Mouse (Mus musculus): ENCODE measurements around the gene Ctsh. TPM values are rescaled to one million over a fixed set of nuclear protein-coding genes. Genes with fewer than 3 reads are reported as not detected.

Ctsh gene
- polyA plus RNA-seq, 1 experiment from 2014 or later: 20.9 TPM

DNA sequence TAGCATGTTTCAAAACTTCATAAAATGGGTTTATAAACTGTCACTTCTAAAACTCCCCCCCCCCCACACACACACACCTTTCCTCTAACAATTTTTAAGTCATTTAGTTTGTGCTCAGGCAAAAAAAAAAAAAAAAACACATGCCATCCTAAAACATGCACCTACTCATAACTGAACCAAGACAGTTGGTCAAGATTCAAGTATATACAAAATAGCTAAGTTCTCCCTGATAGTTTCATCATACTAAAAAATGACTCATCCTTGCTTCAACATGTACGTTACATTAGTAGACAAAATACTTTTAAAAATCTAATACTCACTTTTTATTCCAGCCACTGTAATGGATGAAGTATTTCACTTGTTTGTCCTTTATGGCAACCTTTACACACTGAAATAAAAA, 53.0 kb downstream of the Ctsh start:
- 99% methylated on average over 1 of the region's 1 CpGs for WGBS
- Histone ChIP-seq H3K4me3 (replicated peaks; ENCODE audit: low read depth, low read length) (no peak overlapping the region), H3K4me1 (ENCODE audit: control insufficient read depth, insufficient read depth, low read length) (peaks cover 6% of the 10 kb centered on the region), H3K27ac (replicated peaks; ENCODE audit: low read depth, low read length) (no peak overlapping the region), H3K4me2 (ENCODE audit: low read length) (no peak overlapping the region), H3K9me3 (ENCODE audit: control insufficient read depth, low read length) (no peaks in the 10 kb centered on the region), H3K36me3 (ENCODE audit: control insufficient read depth, insufficient read depth, low read length) (peaks cover 46% of the 10 kb centered on the region), H3K27me3 (ENCODE audit: control insufficient read depth, insufficient read depth, low read length) (no peaks in the 10 kb centered on the region), H3K9ac (replicated peaks; ENCODE audit: low read length) (no peak overlapping the region)
- DNase-seq: no peak
- ATAC-seq (ENCODE audit: low FRiP score, low TSS enrichment): no peak

DNA sequence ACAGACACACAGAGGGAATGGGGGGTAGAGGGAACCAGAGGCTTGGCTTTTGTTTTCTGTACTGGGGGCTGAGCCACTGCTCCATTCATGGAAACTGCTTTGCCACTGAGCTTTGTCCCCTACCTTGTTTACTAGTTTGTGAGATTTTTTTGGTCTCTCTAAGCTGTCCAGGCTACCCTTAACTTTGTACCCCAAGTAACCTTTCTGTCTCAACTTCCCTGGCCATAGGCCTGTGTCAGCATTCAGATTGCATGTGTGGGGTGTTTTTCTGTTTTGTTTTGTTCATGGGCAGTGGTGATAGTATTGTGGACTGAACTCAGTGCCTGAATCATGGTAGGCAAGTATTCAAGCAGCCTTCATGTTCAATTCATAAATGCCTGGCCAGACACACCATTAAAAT, 54.3 kb downstream of the Ctsh start:
- Histone ChIP-seq H3K9ac (replicated peaks; ENCODE audit: low read length) (no peak overlapping the region), H3K27me3 (ENCODE audit: control insufficient read depth, insufficient read depth, low read length) (no peaks in the 10 kb centered on the region), H3K9me3 (ENCODE audit: control insufficient read depth, low read length) (no peaks in the 10 kb centered on the region), H3K4me2 (ENCODE audit: low read length) (no peak overlapping the region), H3K4me1 (ENCODE audit: control insufficient read depth, insufficient read depth, low read length) (peaks cover 17% of the 10 kb centered on the region), H3K36me3 (ENCODE audit: control insufficient read depth, insufficient read depth, low read length) (peaks cover 37% of the 10 kb centered on the region), H3K4me3 (replicated peaks; ENCODE audit: low read depth, low read length) (no peak overlapping the region), H3K27ac (replicated peaks; ENCODE audit: low read depth, low read length) (no peak overlapping the region)
- DNase-seq (no peak), ATAC-seq (ENCODE audit: low FRiP score, low TSS enrichment) (no peak)

- no peak for ATAC-seq (ENCODE audit: low FRiP score, low TSS enrichment)
Measured at GRCm38 (mm10) chr9:90109386-90109785, 55.4 kb downstream of the Ctsh start.

DNA sequence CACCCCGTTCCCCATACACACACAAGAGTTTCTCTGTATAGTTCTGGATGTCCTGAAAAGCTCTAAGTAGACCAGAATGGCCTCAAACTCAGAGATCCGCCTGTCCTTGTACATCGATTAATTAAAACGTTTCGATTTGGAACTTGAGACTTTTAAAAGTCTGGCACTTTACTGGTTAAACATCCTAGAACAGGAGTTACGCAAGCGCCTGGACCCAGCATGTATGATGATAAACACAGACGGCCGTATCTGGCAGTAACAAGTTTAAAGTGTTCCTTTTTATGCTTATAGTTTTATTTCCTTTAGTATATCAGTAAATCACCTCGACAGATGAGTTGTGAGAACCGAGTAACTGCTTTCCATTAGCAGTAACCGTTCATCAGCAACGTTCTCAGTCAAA, 59.2 kb downstream of the Ctsh start:
- peak overlapping the region; percentile 84 for H3K4me2 ChIP-seq (ENCODE audit: low read length)
- WGBS: 2% methylated on average over 13 of the region's 13 CpGs
- H3K9ac ChIP-seq (replicated peaks; ENCODE audit: low read length): peak overlapping the region; percentile 98
- H3K9me3 ChIP-seq (ENCODE audit: control insufficient read depth, low read length): no peaks in the 10 kb centered on the region
- H3K27me3 ChIP-seq (ENCODE audit: control insufficient read depth, insufficient read depth, low read length): no peaks in the 10 kb centered on the region
- peaks cover 8% of the 10 kb centered on the region for H3K36me3 ChIP-seq (ENCODE audit: control insufficient read depth, insufficient read depth, low read length)
- H3K27ac ChIP-seq (replicated peaks; ENCODE audit: low read depth, low read length): peak overlapping the region; percentile 99; the same call in 1 of the 2 replicates
- peak overlapping the region; percentile 88 for H3K4me3 ChIP-seq (replicated peaks; ENCODE audit: low read depth, low read length)
- H3K4me1 ChIP-seq (ENCODE audit: control insufficient read depth, insufficient read depth, low read length): peaks cover 17% of the 10 kb centered on the region
- DNase-seq: peak; percentile 35
- ATAC-seq (ENCODE audit: low FRiP score, low TSS enrichment): no peak

More at GRCm38 (mm10) chr9:90109386-90109785, 55.4 kb downstream of the Ctsh start:
- no peak overlapping the region for H3K9ac ChIP-seq (replicated peaks; ENCODE audit: low read length)
- no peak overlapping the region for H3K4me3 ChIP-seq (replicated peaks; ENCODE audit: low read depth, low read length)
- peaks cover 31% of the 10 kb centered on the region for H3K36me3 ChIP-seq (ENCODE audit: control insufficient read depth, insufficient read depth, low read length)
- H3K4me2 ChIP-seq (ENCODE audit: low read length): no peak overlapping the region
- H3K27ac ChIP-seq (replicated peaks; ENCODE audit: low read depth, low read length): no peak overlapping the region
- H3K27me3 ChIP-seq (ENCODE audit: control insufficient read depth, insufficient read depth, low read length): no peaks in the 10 kb centered on the region
- no peak for DNase-seq
- H3K4me1 ChIP-seq (ENCODE audit: control insufficient read depth, insufficient read depth, low read length): peaks cover 17% of the 10 kb centered on the region
- no peaks in the 10 kb centered on the region for H3K9me3 ChIP-seq (ENCODE audit: control insufficient read depth, low read length)
- WGBS: 83% methylated on average over 6 of the region's 6 CpGs

DNA sequence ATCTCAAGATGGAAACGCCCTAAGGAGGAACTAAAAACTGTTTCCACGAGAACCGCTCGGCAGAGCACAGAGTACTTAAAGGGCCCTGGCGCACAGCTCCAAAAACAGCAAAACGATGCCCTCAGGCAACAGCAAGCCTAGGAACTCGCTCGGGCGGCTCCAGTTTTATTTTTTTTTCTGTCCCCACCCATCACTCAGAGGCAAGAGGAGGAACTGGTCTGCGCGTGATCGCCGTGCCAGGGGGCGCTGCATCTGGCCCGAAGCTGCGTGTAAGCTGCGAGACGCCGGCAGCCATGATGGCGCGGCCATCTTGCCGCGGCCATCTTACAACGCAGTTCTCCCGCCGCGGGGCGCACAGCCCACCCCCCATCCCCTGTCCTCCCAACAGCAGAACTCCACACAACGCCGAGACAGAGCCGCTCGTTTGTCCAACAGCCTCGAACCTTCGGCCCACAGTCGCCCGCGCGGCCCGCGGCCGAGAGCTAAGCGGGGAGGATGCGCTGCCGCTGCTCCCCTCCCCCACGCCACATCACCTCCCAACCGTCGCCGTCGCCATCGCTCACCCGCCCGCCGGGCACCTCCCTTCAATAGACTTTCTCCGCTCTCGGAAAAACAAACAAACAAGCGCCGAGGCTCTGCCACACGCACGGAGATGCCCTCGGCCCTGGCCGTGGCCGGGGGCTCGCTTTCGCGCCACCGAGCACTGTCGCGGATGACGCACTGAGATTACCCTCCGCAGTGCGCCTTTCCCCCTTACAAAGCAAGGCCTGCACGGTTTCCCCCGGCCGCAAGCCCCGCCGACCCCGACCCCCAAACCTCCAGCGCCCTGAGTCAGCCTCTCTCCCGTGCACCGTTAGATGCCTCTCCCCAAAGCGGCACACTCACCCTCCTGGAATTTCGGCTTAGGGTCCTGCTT, 60.0 kb downstream of the Ctsh start:
- H3K4me2 ChIP-seq (ENCODE audit: low read length): peak overlapping the region; percentile 84
- H3K27ac ChIP-seq (replicated peaks; ENCODE audit: low read depth, low read length): peak overlapping the region; percentile 99
- H3K9ac ChIP-seq (replicated peaks; ENCODE audit: low read length): peak overlapping the region; percentile 98
- H3K36me3 ChIP-seq (ENCODE audit: control insufficient read depth, insufficient read depth, low read length): peaks cover 3% of the 10 kb centered on the region; the same call in 1 of the 2 replicates
- H3K27me3 ChIP-seq (ENCODE audit: control insufficient read depth, insufficient read depth, low read length): no peaks in the 10 kb centered on the region
- WGBS: under 1% methylated on average over 82 of the region's 82 CpGs
- ATAC-seq (ENCODE audit: low FRiP score, low TSS enrichment) (peak; percentile 72), DNase-seq (peak; percentile 93)
- H3K4me1 ChIP-seq (ENCODE audit: control insufficient read depth, insufficient read depth, low read length): peaks cover 17% of the 10 kb centered on the region
- H3K4me3 ChIP-seq (replicated peaks; ENCODE audit: low read depth, low read length): peak overlapping the region; percentile 88
- H3K9me3 ChIP-seq (ENCODE audit: control insufficient read depth, low read length): no peaks in the 10 kb centered on the region

GRCm38 (mm10) chr9:90114567-90115307, 60.8 kb downstream of the Ctsh start, which contains the start of gene Morf4l1:
Morf4l1 (minus strand) TSS chr9:90114774.
- ATAC-seq (ENCODE audit: low FRiP score, low TSS enrichment) (peak; percentile 99), DNase-seq (peak; percentile 99)
- H3K27ac ChIP-seq (replicated peaks; ENCODE audit: low read depth, low read length): peak within 1 kb of the TSS; percentile 99
- no peaks in the 10 kb centered on the region for H3K27me3 ChIP-seq (ENCODE audit: control insufficient read depth, insufficient read depth, low read length)
- H3K4me3 ChIP-seq (replicated peaks; ENCODE audit: low read depth, low read length): peak within 1 kb of the TSS; percentile 88
- H3K4me2 ChIP-seq (ENCODE audit: low read length): peak within 1 kb of the TSS; percentile 84
- H3K9me3 ChIP-seq (ENCODE audit: control insufficient read depth, low read length): no peaks in the 10 kb centered on the region
- H3K9ac ChIP-seq (replicated peaks; ENCODE audit: low read length): peak within 1 kb of the TSS; percentile 98
- 2% methylated on average over 38 of the region's 40 CpGs for WGBS
- peaks cover 17% of the 10 kb centered on the region for H3K4me1 ChIP-seq (ENCODE audit: control insufficient read depth, insufficient read depth, low read length)
- no peaks in the 10 kb centered on the region for H3K36me3 ChIP-seq (ENCODE audit: control insufficient read depth, insufficient read depth, low read length)

DNA sequence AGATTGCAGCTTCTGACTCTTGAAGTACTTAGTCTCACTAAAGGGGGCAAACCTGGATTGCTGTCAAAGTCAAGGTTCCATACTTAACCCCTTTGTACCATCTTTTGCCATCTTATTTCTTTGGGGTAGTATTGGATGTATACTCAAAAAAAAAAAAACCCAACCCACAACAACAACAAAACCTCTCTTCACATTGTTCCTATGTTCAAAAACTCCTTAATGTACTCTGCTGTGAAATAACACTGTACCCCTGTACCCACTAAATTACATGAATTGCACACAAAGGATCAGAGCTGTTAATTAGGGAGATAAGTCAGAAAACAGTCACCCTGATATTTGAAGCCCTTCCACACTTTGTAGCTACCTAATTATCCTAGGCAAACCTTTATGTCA, 61.4 kb downstream of the Ctsh start:
- Histone ChIP-seq H3K27ac (replicated peaks; ENCODE audit: low read depth, low read length) (peak overlapping the region; percentile 77), H3K4me2 (ENCODE audit: low read length) (peak overlapping the region; percentile 81)
- no peak for DNase-seq

DNA sequence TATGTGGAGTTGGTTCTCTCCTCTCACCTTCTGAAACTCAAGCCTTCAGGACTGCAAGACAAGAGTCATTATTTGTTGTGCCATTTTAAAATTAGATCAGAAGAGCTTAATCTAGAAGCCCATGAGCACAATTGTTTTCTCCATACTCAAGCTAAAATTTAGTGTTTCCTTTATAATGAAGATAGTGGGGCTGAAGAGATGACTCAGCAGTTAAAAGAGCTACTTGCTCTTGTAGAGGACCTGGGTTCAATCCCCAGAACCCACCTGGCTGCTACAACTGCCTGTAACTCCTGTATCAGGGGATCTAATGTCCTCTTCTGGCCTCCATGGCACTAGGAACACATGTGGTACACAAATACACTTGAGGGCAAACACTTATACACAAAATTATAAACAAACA, 63.3 kb downstream of the Ctsh start:
- no peak overlapping the region for H3K9ac ChIP-seq (replicated peaks; ENCODE audit: low read length)
- H3K4me1 ChIP-seq (ENCODE audit: control insufficient read depth, insufficient read depth, low read length): peaks cover 8% of the 10 kb centered on the region
- no peak for ATAC-seq (ENCODE audit: low FRiP score, low TSS enrichment)
- H3K27ac ChIP-seq (replicated peaks; ENCODE audit: low read depth, low read length): no peak overlapping the region
- no peaks in the 10 kb centered on the region for H3K36me3 ChIP-seq (ENCODE audit: control insufficient read depth, insufficient read depth, low read length)
- no peaks in the 10 kb centered on the region for H3K27me3 ChIP-seq (ENCODE audit: control insufficient read depth, insufficient read depth, low read length)
- DNase-seq: no peak
- no peak overlapping the region for H3K4me3 ChIP-seq (replicated peaks; ENCODE audit: low read depth, low read length)
- H3K9me3 ChIP-seq (ENCODE audit: control insufficient read depth, low read length): no peaks in the 10 kb centered on the region
- no peak overlapping the region for H3K4me2 ChIP-seq (ENCODE audit: low read length)

More for the DNA sequence above, 61.4 kb downstream of the Ctsh start:
- H3K9ac ChIP-seq (replicated peaks; ENCODE audit: low read length): peak overlapping the region; percentile 78
- ATAC-seq (ENCODE audit: low FRiP score, low TSS enrichment): no peak
- H3K4me1 ChIP-seq (ENCODE audit: control insufficient read depth, insufficient read depth, low read length): peaks cover 17% of the 10 kb centered on the region
- peak overlapping the region; percentile 88 for H3K4me3 ChIP-seq (replicated peaks; ENCODE audit: low read depth, low read length)
- H3K36me3 ChIP-seq (ENCODE audit: control insufficient read depth, insufficient read depth, low read length): no peaks in the 10 kb centered on the region
- no peaks in the 10 kb centered on the region for H3K9me3 ChIP-seq (ENCODE audit: control insufficient read depth, low read length)
- H3K27me3 ChIP-seq (ENCODE audit: control insufficient read depth, insufficient read depth, low read length): no peaks in the 10 kb centered on the region
